Mouse (Mus musculus) myocyte (in vitro differentiated cells): Measurements from ENCODE around the gene Tbcb. TPM values are rescaled to one million over a fixed set of nuclear protein-coding genes. Genes with fewer than 3 reads are reported as not detected.
A peak's percentile ranks its signal among the peaks of the same experiment; 100 is the strongest.
"Not testable (repeated sequence)": the region's sequence is repeated elsewhere in the genome, so short reads cannot be mapped to it uniquely, and the experiment has no call there.

Source experiments
- H3K27me3 ChIP-seq: one replicate; pipeline ENCODE4 v1.6.1; 2011; ENCODE audit not compliant: control insufficient read depth, insufficient read depth, insufficient read length
- H3K36me3 ChIP-seq: one replicate; pipeline ENCODE4 v1.6.1; 2011; ENCODE audit not compliant: control insufficient read depth, insufficient read depth
- H3K4me2 ChIP-seq: one replicate; pipeline ENCODE4 v1.6.1; 2011; ENCODE audit warnings: low read depth, control low read depth
- H3K4me3 ChIP-seq: one replicate; pipeline ENCODE4 v1.5.1; 2011; ENCODE audit warnings: mild to moderate bottlenecking, control low read depth, moderate library complexity
- H3K79me2 ChIP-seq: one replicate; pipeline ENCODE4 v1.6.1; 2011; ENCODE audit not compliant: control insufficient read depth, insufficient read depth
- H3ac ChIP-seq: one replicate; pipeline ENCODE4 v1.6.1; 2011; ENCODE audit not compliant: control insufficient read depth, insufficient read length
- CEBPB ChIP-seq: IDR thresholded peaks from 2 replicates; pipeline ENCODE4 v1.6.1; 2011; ENCODE audit warnings: mild to moderate bottlenecking, moderate library complexity; ENCODE audit not compliant: poor library complexity, insufficient read depth, severe bottlenecking
- E2F4 ChIP-seq: IDR thresholded peaks from one replicate; pipeline ENCODE4 v1.6.1; 2011; ENCODE audit warnings: mild to moderate bottlenecking, control low read depth, moderate library complexity; ENCODE audit not compliant: insufficient read depth
- MAX ChIP-seq: IDR thresholded peaks from one replicate; pipeline ENCODE4 v1.6.1; 2011; ENCODE audit warnings: low read depth, mild to moderate bottlenecking, control low read depth
- MYOD1 ChIP-seq, 3 experiments: IDR thresholded peaks; one replicate each; pipeline ENCODE4 v1.6.1; 2011; ENCODE audit warnings: control low read depth in 2 of 3, low read depth in 2 of 3, mild to moderate bottlenecking in 2 of 3, moderate library complexity in 1 of 3; ENCODE audit not compliant: insufficient read length in 2 of 3, control insufficient read depth in 1 of 3
- MYOG ChIP-seq, 3 experiments: IDR thresholded peaks; one replicate each; pipeline ENCODE4 v1.6.1; 2011; ENCODE audit warnings: control low read depth in 2 of 3, low read depth in 2 of 3, mild to moderate bottlenecking in 2 of 3; ENCODE audit not compliant: insufficient read length in 2 of 3, control insufficient read depth in 1 of 3, insufficient read depth in 1 of 3
- POLR2A ChIP-seq: IDR thresholded peaks from one replicate; pipeline ENCODE4 v1.6.1; 2011; ENCODE audit warnings: low read depth, mild to moderate bottlenecking, control low read depth, moderate library complexity; ENCODE audit not compliant: insufficient read length
- POLR2AphosphoS2 ChIP-seq: IDR thresholded peaks from one replicate; pipeline ENCODE4 v1.6.1; 2011; ENCODE audit warnings: low read depth, control low read depth; ENCODE audit not compliant: insufficient read length
- REST ChIP-seq: IDR thresholded peaks from one replicate; pipeline ENCODE4 v1.6.1; 2011; ENCODE audit warnings: mild to moderate bottlenecking, control low read depth, moderate library complexity; ENCODE audit not compliant: insufficient read depth, insufficient read length
- SRF ChIP-seq: IDR thresholded peaks from one replicate; pipeline ENCODE4 v1.6.1; 2011; ENCODE audit warnings: low read depth; ENCODE audit not compliant: control insufficient read depth, insufficient read length
- TCF12 ChIP-seq: IDR thresholded peaks from one replicate; pipeline ENCODE4 v1.6.1; 2011; ENCODE audit warnings: mild to moderate bottlenecking, control low read depth; ENCODE audit not compliant: poor library complexity, insufficient read depth, severe bottlenecking
- TCF3 ChIP-seq: IDR thresholded peaks from one replicate; pipeline ENCODE4 v1.6.1; 2011; ENCODE audit warnings: low read depth, control low read depth; ENCODE audit not compliant: insufficient read length
- USF1 ChIP-seq: IDR thresholded peaks from one replicate; pipeline ENCODE4 v1.6.1; 2011; ENCODE audit warnings: low read depth, mild to moderate bottlenecking, control low read depth, moderate library complexity
- polyA plus RNA-seq: library from polyadenylated mRNA; unstranded; fragments of >200 nt; fragmentation: generic; extraction: Trizol; gene quantifications from one replicate; pipeline ENCODE4 v1.2.1, GENCODE M21; 2012; ENCODE audit warnings: missing spikeins

Tbcb gene
- polyA plus RNA-seq, 1 experiment: 147 TPM

DNA sequence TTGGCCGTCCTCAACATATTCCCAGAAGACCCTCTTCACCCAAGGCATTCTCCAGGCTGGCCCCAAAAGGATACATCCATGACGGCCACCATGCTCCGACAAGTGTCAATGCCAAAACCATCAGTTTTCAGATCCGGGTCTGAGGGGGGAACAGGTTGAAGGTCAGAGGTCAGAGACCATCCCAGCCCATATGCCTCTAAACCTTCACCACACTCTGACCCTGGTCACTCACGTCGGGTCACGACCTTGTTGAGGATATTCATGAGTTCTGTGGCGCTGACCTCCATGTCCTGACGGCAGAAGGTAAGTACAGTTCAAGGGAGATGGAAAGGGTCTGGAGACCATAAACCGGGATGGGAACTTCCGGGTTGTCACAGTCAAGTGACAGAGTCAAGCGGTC is 40.0 kb downstream of the Tbcb start:
- H3K79me2 ChIP-seq: peaks cover 22% of the 10 kb centered on the region
- H3K27me3 ChIP-seq: no peaks in the 10 kb centered on the region
- H3K4me2 ChIP-seq: no peak overlapping the region
- TF ChIP-seq REST (no peak), MAX (no peak), SRF (no peak), CEBPB (no peak), MYOG (IDR thresholded peaks at IDR 0.05; ENCODE audit: control insufficient read depth in 1 of 3, insufficient read depth in 1 of 3, insufficient read length in 2 of 3, low read depth in 2 of 3) (no peak), USF1 (no peak), TCF12 (no peak), POLR2A (no peak), TCF3 (no peak), MYOD1 (IDR thresholded peaks at IDR 0.05; ENCODE audit: control insufficient read depth in 1 of 3, insufficient read length in 2 of 3, low read depth in 2 of 3) (no peak), E2F4 (no peak), POLR2AphosphoS2 (no peak)
- peaks cover 26% of the 10 kb centered on the region for H3K36me3 ChIP-seq
- no peak overlapping the region for H3K4me3 ChIP-seq
- H3ac ChIP-seq: no peak overlapping the region

DNA sequence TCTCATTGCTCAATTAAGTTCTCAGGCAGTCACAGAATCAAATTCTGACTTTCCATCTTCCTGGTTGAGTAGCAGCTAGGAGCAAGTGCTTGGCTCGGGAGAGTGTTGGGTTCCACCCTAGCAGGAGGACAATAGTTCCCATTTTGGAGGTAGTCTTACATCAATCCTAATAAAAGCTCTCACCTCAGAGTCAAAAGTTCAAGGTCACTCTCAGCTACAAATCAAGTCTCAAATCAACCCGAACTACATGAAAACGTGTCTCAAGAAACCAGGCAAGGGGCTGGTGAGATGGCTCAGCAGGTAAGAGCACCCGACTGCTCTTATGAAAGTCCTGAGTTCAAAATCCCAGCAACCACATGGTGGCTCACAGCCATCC is 43.0 kb downstream of the Tbcb start:
- no peak for TF ChIP-seq TCF3
- TF ChIP-seq POLR2A: no peak
- no peak for TF ChIP-seq REST
- no peak for TF ChIP-seq MYOD1 (IDR thresholded peaks at IDR 0.05; ENCODE audit: control insufficient read depth in 1 of 3, insufficient read length in 2 of 3, low read depth in 2 of 3)
- TF ChIP-seq POLR2AphosphoS2: no peak
- no peak for TF ChIP-seq CEBPB
- no peak for TF ChIP-seq E2F4
- no peak for TF ChIP-seq MAX
- no peak for TF ChIP-seq USF1
- TF ChIP-seq TCF12: no peak
- TF ChIP-seq SRF: no peak
- no peak for TF ChIP-seq MYOG (IDR thresholded peaks at IDR 0.05; ENCODE audit: control insufficient read depth in 1 of 3, insufficient read depth in 1 of 3, insufficient read length in 2 of 3, low read depth in 2 of 3)
- peaks cover 34% of the 10 kb centered on the region for H3K36me3 ChIP-seq
- no peak overlapping the region for H3K4me3 ChIP-seq
- no peak overlapping the region for H3K4me2 ChIP-seq
- H3ac ChIP-seq: no peak overlapping the region
- H3K27me3 ChIP-seq: no peaks in the 10 kb centered on the region
- peaks cover 17% of the 10 kb centered on the region for H3K79me2 ChIP-seq

DNA sequence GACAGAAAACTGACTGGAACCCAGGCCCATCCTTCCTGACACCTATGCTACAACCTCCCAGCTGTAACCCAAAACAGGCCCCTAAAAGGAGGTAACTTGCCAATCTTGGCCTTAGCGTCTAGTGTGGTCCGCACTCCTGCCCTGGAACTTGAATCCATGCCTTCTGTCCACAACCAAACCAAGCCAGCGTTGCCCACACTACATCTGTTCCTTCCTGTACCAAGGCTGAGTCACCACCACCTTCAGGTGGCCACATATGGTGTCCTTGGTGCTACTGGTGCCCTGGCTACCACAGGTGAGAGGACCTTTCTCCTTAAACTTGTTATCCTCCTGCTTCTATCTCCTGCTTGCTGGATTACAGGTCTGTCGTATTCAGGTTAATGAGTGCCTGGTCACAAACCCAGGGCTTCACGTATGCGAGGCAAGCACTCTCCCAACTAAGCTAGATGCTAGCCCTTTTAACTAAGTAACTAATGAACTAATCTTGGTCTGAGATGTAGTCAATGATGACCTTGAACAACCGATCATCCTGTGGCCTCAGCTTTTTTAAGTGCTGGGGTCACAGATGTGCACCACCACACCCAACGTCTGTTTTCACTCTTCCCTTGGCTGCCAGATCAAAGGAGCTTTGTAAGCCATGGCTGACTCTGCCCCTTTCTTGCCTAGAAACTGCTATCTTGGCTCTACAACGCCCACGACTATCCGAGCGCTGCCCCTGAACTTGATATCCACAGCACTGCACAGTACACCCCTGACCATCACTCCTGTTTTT is 43.5 kb downstream of the Tbcb start:
- no peaks in the 10 kb centered on the region for H3K27me3 ChIP-seq
- TF ChIP-seq TCF3 (no peak), SRF (no peak), MYOD1 (IDR thresholded peaks at IDR 0.05; ENCODE audit: control insufficient read depth in 1 of 3, insufficient read length in 2 of 3, low read depth in 2 of 3) (peak in 1 of 3 experiments; percentile 43), POLR2AphosphoS2 (peak; percentile 32)
- peaks cover 15% of the 10 kb centered on the region for H3K79me2 ChIP-seq
- no peak overlapping the region for H3K4me2 ChIP-seq
- H3K4me3 ChIP-seq: no peak overlapping the region
- no peak overlapping the region for H3ac ChIP-seq
- H3K36me3 ChIP-seq: peaks cover 34% of the 10 kb centered on the region

DNA sequence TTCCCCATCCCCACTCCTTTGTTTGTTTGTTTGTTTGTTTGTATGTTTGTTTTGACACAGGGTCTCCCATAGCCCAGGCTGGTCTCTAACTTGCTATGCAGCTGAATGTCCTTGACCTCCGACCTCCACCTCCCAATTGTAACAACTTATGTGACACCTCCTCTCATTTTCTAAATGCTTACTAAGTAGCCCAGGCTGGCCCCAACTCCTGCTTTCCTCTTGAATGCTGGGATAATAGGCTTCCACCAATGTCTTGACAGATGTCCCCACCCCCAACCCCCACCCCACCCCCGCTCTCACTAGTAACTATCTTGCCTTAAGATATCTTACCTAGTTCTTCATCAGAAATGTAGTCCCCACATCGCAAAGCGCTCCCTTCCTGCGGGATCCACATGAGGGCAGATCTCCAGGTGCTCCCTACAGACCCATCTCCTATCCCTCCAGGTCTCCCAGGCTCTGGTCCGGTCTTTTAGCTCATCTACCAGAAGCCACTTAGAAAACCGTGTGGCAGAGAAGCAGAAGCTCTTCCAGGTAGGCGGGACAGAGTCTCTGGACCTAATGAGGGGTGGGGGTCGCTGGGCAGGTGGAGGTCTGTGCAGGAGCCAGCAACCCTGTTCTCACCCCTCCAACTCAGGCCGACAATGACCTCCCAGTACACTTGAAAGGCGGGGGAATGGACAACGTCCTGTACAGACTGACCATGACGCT is 47.3 kb downstream of the Tbcb start:
- H3K27me3 ChIP-seq: no peaks in the 10 kb centered on the region
- no peaks in the 10 kb centered on the region for H3K79me2 ChIP-seq
- no peak overlapping the region for H3ac ChIP-seq
- peak overlapping the region; percentile 66 for H3K4me2 ChIP-seq
- peaks cover 28% of the 10 kb centered on the region for H3K36me3 ChIP-seq
- no peak overlapping the region for H3K4me3 ChIP-seq
- TF ChIP-seq REST: no peak
- TF ChIP-seq POLR2AphosphoS2: peak; percentile 45

DNA sequence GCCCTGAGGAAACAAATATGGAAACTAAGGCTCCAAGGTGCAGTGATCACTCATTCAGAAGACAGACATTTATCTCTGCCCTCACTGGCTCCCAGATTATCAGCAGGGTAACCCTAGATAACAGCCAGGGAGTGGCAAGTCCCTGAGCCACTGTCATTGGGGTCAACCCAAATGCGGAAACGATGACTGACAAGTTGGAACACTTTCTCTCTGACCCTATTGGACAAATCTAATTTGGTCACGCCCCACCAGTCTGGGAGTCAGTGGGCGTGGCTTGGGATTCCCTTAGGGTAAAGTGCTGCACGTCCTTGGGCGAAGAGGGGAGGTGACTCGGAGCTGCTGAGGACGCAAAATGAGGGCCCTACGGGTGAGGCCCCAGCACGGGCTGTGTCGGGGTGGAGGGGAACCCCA is 48.2 kb downstream of the Tbcb start, which contains the start of gene Cox7a1:
TSS of gene Cox7a1 (plus strand) at position 266 of the 411 bp plus-strand sequence.
- Histone ChIP-seq H3K36me3 (peaks cover 25% of the 10 kb centered on the region), H3ac (no peak within 1 kb of the TSS), H3K4me2 (peak within 1 kb of the TSS; percentile 66), H3K4me3 (no peak within 1 kb of the TSS), H3K27me3 (no peaks in the 10 kb centered on the region), H3K79me2 (no peaks in the 10 kb centered on the region)
- TF ChIP-seq MYOG (IDR thresholded peaks at IDR 0.05; ENCODE audit: control insufficient read depth in 1 of 3, insufficient read depth in 1 of 3, insufficient read length in 2 of 3, low read depth in 2 of 3) (peak in 1 of 3 experiments; percentile 23), POLR2A (peak; percentile 64), SRF (no peak), REST (no peak), POLR2AphosphoS2 (peak; percentile 85)

DNA sequence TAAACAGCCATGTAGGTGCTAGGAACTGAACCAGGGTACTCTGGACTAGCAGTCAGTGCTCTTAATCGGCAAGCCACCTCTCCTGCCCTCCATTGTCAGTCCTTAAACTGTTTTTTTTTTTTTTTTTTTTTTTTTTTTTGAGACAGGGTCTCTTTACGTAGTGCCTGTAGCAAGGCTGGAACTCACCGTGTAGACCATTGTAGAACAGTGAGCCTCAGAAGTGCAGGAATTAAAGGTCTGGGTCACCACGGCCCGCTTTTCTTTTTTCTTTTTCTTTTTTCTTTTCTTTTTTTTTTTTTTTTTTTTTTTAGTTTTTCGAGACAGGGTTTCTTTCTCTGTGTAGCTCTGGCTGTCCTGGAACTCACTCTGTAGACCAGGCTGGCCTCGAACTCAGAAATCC is 48.9 kb downstream of the Tbcb start:
- not testable (repeated sequence) for H3K4me3 ChIP-seq, H3K4me2 ChIP-seq, H3K79me2 ChIP-seq, H3K27me3 ChIP-seq, H3ac ChIP-seq
- H3K36me3 ChIP-seq: peaks cover 23% of the 10 kb centered on the region

DNA sequence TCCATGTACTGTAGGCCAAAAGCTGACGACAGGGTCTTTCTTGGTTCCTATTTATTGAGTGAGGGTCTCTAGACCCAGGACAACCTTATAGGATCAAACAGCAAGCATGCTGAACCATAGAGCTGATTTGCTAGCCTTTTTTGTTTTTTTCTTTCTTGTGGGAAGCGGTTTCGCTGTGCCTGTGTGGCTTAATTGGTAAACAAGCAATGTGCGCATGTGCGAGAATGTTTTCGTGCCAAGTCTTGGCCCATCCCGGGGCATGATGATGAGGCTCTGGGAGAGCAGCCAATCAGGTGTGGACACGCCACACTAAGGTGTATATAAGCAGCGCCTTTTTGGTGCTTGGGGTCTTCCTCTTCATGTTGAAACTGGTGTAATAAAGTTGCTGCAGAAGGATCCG is 50.1 kb downstream of the Tbcb start:
- not testable (repeated sequence) for H3K4me2 ChIP-seq, H3K79me2 ChIP-seq, H3ac ChIP-seq, H3K27me3 ChIP-seq, H3K4me3 ChIP-seq
- peaks cover 13% of the 10 kb centered on the region for H3K36me3 ChIP-seq
